Mouse (Mus musculus) retina, postnatal 1 day (tissue): ENCODE results near the gene Msn.
"Not testable (repeated sequence)": the region's sequence is repeated elsewhere in the genome, so short reads cannot be mapped to it uniquely, and the experiment has no call there.

Experiments used
- DNase-seq: peaks from one replicate; pipeline ENCODE4 v3.0.0-alpha.2; 2012

Gene Msn

DNA sequence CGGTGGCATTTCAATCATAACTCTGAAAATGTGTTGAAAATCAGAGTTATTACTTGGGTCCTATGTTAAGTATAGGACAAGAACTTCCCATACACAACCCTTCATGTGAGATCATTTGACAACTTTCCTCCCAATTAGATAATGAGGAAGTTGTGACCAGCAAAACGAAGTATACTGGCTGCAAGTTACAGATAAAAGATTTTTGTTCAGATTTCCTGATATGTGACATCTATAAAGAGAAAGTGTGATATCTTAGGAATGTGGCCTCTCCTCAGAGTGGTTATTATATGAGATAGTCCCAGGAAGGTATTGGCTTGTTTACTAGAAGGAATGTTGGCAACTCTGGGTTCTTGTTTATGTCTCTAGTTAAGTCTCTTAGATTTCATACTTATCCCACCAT is 52.4 kb downstream of the Msn start:
- no peak for DNase-seq

DNA sequence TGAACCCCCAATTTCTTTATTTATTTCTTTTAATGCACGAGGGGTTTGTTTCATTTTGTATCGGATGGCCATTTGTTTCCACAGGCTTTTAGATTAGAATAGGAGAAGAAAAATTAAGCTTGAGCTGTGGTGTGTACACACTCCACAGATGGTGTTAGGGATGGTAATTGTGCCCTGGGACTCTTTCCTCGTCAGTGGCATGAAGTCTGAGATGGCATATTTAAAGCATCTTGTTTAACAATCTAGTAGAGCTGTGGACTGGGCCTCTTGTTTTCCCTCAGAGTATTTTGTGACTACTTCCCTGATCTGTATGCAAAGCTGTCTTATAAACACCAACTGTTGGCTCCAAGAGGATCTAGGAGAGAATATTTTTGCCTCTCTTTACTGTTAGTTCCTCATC is 57.5 kb downstream of the Msn start:
- no peak for DNase-seq

- no peak for DNase-seq
Observed at GRCm38 (mm10) chrX:96157936-96158335, 62.1 kb downstream of the Msn start.

- peak; percentile 20 for DNase-seq
Observed at GRCm38 (mm10) chrX:96162571-96162970, 66.7 kb downstream of the Msn start.

DNA sequence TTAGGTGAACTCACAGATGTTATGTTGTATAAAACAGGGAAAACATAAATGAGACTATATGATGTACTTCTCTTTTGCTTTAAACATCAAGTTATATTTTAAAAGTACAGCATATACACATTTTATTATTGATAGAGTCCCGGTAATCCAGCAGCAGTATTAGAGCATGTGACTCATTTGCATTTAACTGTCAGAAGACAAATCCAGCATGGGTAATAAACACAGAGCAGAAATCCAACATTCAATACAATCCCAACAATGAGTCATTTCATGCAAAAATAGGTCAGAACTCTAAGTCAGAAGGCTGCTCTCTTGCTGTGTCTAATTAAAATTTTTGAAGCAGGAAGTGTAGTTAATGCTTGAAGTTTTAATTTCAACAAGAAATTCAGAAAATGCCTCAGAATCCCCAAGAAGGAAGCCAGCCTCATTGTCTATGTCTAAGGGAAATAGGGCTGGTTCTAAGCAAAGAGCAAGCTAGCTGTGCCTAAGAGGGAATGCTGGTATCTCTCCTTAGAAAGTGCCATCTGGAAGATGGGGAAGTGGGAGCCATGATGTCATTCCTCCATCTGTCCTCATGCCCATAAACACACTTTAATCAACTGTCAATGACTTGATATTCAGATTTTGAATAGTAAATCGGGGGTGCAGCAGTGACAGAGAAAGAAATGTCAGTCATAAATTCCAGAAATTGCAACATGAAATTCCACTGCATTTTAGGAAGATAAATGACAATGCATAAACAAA is 76.0 kb downstream of the Msn start:
- peak; percentile 40 for DNase-seq

GRCm38 (mm10) chrX:96178437-96178836 is 82.6 kb downstream of the Msn start:
- DNase-seq, result peak; percentile 58

DNA sequence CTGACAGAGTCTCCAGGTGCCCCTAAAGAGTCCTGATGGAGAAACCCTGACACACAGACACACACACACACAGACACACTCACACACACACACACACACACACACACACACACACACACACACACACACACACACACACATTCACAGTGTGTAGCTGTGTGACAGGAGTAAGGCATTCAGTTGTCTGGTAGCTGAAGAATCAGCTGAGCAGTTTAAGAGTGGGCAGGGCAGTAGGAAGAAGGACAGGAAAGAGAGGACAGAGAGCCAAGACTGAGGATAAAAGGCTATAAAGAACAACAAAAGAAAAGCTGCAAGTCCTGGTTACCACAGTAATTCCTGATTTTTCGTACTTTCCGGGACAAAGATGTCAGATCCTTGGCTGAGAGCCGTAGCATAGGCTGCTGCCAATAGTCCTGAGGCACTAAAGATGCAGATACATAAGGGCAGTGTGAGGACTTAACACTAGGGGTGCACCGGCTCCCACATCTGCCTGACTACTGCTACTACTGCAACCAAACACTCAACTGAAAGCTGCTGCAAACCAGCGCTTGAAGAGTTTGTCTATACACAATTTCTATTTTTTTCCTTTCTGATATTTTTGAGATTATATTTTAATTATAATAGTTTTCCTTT is 88.4 kb downstream of the Msn start:
- no peak for DNase-seq

GRCm38 (mm10) chrX:96205143-96205542 is 109.3 kb downstream of the Msn start:
- not testable (repeated sequence) for DNase-seq

- no peak for DNase-seq
Observed at GRCm38 (mm10) chrX:96206872-96207271, 111.0 kb downstream of the Msn start.

DNA sequence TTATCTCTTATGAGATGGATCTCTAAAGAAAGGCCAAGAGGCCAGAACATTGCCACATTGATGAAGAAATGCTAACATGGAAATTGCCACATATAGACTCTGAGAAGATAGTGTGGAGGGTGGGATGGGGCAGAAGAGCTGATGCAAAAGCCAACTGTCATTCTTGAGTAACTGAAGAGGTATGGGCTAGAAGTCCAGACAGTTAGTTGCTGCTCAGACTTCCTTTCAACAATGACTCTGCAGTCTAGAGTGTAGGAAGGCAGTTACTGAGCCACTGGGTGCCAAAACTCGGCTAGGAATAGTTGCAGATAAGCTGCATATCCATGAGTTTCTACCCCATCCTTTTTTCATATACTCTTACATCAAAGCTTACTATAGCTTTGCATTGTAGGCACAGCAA is 122.2 kb downstream of the Msn start:
- no peak for DNase-seq
